Mouse (Mus musculus): Measurements from ENCODE around the gene Dennd5b.
"Not testable (repeated sequence)": the region's sequence is repeated elsewhere in the genome, so short reads cannot be mapped to it uniquely, and the experiment has no call there.

The Dennd5b gene

GRCm38 (mm10) chr6:149031377-149031776, 70.1 kb downstream of the Dennd5b start:
- DNase-seq (ENCODE audit: extremely low read depth, insufficient read length, low spot score): no peak

DNA sequence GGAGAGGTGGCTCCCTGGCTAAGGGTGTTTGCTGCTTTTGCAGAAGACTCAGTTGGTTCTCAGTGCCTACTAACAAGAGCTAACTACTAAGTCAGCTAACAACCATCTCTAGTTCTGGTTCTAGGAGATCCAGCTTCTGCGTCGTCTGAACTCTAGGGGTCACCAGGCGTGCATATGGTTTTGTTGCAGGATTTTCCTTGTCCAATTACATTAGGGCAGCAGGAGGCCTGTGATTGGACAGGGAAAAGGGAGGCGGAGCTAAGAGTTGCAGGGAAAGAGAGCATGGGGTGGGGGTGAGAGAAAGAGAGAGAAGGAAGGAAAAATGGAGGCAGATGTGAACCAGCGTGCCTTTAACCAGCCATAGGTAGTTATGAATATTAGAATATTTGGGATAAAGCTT, 83.0 kb downstream of the Dennd5b start:
- DNase-seq (ENCODE audit: extremely low read depth, insufficient read length, low spot score): no peak

- DNase-seq (ENCODE audit: extremely low read depth, insufficient read length, low spot score): peak; percentile 39
These were observed 90.6 kb downstream of the Dennd5b start for GRCm38 (mm10) chr6:149010766-149011301.

GRCm38 (mm10) chr6:149005009-149005408, 96.5 kb downstream of the Dennd5b start:
- no peak for DNase-seq (ENCODE audit: extremely low read depth, insufficient read length, low spot score)

GRCm38 (mm10) chr6:148994327-148994999, 107.0 kb downstream of the Dennd5b start:
- no peak for DNase-seq (ENCODE audit: extremely low read depth, insufficient read length, low spot score)

DNA sequence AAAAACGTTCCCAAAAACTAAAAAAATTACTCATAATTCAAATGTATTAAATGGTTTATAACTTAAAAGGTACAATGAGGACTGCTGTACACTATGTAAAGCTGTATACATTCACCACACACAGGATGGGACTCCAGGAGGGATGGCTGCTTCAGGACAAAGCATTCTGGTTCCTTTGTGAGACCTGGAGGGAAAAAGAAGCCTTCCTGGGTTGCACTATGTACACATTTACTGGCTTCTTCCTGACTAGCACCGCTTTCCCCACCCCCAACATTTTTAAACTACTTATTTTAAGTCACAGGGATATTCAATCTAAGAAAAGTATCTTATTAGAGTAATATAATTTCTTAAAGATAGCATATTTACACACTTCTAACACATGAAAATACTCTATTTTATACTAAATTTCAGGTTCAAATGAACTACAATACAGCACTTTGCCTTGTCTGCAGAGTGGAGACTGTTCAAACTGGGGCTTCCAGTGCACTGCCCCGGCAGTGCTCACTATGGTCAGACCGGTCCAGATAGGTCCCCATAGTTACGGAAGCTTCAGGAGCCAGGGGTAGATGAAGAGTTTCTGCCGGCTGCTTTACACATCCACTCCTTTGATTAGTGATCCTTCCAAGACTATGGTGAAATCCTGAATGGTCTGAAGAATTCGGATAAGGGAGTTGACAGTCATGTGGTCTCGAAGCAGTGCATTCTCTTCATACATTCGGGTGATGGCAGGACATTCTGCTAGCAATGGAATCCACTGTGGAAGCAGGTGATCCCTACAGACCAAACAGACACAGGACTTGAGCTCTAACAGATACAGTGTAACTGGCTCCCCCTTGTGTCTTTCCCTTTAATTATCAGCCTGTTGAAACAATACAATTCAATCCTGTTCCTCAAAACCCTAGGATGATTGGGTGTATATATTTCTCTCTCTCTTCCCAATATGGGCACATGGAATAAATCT, 108.1 kb downstream of the Dennd5b start:
- DNase-seq (ENCODE audit: extremely low read depth, insufficient read length, low spot score): no peak

DNA sequence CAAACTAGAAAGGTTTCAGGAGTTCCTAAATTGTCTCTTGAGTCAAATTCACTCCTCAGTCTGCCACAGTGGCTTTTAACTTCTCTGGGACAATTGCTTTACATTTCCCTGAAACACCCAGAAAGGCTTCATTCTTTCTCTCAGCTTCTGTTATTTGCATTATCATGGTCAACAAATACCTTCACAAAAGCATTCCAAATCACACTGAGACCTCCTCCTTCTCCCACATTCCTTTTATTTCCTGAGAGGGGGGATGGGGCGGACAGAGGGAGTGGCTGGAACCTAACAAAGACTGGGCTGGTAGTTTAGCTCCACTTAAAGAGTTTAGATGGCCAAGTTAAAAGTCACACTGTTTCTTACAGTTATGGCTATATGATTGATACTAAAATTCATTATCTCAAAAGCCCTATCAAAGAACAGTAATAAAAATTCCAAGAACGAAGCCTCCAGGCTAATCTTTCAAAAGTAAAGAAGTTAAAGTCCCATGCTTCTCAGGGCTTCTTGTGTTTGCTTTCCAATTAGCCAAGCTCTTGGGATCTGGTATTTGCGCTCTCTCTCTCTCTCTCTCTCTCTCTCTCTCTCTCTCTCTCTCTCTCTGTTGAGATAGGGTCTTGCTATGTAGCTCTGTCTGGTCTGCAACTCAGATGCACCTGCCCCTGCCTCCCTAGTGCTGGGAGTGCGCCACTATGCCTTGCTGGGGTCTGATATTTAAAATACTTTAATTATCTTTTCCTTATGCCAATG, 108.9 kb downstream of the Dennd5b start:
- no peak for DNase-seq (ENCODE audit: extremely low read depth, insufficient read length, low spot score)

- no peak for DNase-seq (ENCODE audit: extremely low read depth, insufficient read length, low spot score)
These were observed 109.7 kb downstream of the Dennd5b start for GRCm38 (mm10) chr6:148991660-148992372.

DNA sequence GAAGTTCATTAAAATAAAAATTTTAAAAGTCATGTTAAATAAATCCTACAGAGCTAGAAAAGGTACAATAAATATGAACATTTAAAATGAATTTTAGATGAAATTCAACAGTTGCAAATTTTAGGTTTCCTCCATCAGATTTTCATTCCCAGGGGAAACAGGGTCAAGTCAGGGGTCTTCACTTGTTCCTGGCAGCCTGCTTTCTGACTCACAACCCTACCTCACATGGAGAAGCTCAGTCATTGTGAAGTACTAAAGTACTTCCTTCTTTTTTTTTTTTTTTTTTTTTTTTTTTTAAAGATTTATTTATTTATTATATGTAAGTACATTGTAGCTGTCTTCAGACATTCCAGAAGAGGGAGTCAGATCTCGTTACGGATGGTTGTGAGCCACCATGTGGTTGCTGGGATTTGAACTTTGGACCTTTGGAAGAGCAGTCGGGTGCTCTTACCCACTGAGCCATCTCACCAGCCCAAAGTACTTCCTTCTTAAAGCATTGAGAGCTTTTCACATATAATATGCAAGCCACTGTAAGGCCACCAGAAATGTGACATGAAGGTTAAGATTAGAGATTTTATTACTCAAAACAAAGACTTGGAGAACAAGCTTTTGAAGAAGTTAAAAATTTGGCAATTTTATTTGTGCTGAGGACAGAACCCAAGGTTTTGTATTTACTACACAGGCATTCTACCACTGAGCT, 111.5 kb downstream of the Dennd5b start:
- DNase-seq (ENCODE audit: extremely low read depth, insufficient read length, low spot score): not testable (repeated sequence)

DNA sequence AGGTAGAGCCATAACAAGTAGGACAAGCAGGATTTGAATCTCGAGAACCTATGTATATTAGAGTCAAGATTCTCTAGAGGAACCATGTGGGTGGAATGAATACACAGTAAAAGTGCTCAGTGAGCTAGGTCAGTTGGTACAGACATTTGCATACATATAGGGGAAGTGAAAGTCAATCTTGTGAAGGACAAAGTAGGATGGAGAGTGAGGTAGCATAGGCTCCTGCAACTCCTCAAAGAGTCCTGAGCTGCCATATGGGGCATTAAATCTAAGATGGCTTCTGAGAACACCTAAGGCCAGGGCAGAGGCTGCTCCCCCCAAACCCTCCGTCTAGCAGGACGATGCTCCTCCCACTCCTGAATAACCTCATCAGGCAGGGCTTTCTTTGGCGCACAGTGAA, 115.5 kb downstream of the Dennd5b start:
- no peak for DNase-seq (ENCODE audit: extremely low read depth, insufficient read length, low spot score)

- DNase-seq (ENCODE audit: extremely low read depth, insufficient read length, low spot score): no peak
These were observed 121.0 kb downstream of the Dennd5b start for GRCm38 (mm10) chr6:148980495-148980894.

GRCm38 (mm10) chr6:148975096-148975495, 126.4 kb downstream of the Dennd5b start:
- DNase-seq (ENCODE audit: extremely low read depth, insufficient read length, low spot score): peak; percentile 27

DNA sequence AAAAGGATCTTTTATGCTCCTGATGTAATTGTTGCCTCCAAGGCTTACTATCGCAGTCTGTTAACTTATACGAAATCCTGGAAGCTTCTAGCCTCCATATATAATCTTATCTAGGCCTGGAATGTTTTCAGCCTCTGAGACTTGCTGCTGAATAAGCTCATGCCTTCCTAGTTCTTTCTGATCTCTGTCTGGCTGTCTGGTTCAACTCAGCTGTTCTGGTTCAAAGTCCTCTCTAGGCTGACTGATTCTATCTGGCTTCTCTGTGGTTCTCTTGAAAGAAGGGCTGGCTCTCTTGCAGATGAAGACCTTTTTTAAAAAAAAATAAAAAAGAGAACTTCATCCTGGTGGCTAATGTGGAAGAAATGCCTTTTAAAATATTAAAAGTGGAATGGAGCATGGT, 128.6 kb downstream of the Dennd5b start:
- DNase-seq (ENCODE audit: extremely low read depth, insufficient read length, low spot score): no peak

- no peak for DNase-seq (ENCODE audit: extremely low read depth, insufficient read length, low spot score)
These were observed 129.2 kb downstream of the Dennd5b start for GRCm38 (mm10) chr6:148972059-148972848.

- DNase-seq (ENCODE audit: extremely low read depth, insufficient read length, low spot score): no peak
These were observed 130.0 kb downstream of the Dennd5b start for GRCm38 (mm10) chr6:148971385-148971940.

- no peak for DNase-seq (ENCODE audit: extremely low read depth, insufficient read length, low spot score)
These were observed 140.2 kb downstream of the Dennd5b start for GRCm38 (mm10) chr6:148961285-148961684.

DNA sequence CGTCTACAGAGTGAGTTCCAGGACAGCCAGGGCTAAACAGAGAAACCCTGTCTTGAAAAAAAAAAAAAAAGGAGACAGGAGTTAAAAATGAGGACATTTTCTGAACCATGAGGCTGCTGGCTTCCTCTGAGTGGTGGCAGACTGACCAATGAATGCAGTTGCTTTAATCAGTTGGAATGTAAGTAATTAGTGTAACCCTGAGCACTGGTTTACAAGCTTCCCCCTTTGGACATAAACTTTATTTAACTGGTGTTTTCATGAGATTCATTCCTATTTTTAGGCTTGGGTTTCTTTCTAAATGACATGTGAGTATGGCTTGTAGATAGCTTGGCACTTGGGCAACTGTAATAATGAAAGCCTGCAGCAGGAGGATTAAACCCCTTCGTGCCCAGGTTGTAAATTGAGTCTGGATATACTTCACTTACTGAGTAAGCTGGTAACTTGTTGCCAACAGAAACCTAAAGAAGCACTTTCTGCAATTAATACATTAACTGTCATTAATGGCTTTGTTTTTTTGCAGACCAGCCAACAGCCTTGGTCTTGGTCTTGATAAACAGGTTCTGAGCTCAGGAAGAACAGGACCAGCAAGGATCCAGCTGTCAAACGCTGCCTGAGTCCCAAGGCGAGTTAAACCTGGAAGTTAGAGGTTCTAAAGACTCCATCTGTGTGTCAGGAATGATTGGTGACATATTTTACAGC, 141.8 kb downstream of the Dennd5b start:
- no peak for DNase-seq (ENCODE audit: extremely low read depth, insufficient read length, low spot score)

DNA sequence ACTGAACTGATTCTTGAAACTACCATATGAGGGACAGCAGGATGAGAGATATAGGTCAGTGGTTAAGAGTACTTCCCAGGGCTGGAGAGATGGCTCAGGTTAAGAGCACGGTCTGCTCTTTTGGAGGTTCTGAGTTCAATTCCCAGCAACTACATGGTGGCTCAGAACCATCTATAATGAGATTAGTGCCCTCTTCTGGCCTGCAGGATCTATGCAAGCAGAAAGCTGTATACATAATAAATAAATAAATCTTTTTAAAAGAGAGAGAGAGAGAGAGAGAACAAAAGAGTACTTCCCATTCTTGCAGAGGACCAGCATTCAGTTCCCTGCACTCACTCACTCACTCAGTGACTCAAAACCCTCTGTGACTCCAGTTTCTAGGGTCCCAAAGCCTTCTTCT, 142.8 kb downstream of the Dennd5b start:
- DNase-seq (ENCODE audit: extremely low read depth, insufficient read length, low spot score): no peak
